Mouse (Mus musculus): ENCODE data around the gene Nfat5. TPM values are rescaled to one million over a fixed set of nuclear protein-coding genes. Genes with fewer than 3 reads are reported as not detected.

Gene Nfat5
- polyA plus RNA-seq, 1 experiment from 2014 or later = 4.8 TPM

- Histone ChIP-seq H3K4me2 (replicated peaks; ENCODE audit: low read depth) (no peak overlapping the region), H3K9me3 (ENCODE audit: control insufficient read depth, low read length) (no peaks in the 10 kb centered on the region), H3K27ac (replicated peaks) (no peak overlapping the region), H3K27me3 (ENCODE audit: control insufficient read depth, insufficient read depth, low read length) (no peaks in the 10 kb centered on the region), H3K4me1 (replicated peaks; ENCODE audit: control insufficient read depth, insufficient read depth) (no peaks in the 10 kb centered on the region), H3K4me3 (ENCODE audit: low read depth, low read length) (no peak overlapping the region), H3K9ac (ENCODE audit: low read length) (no peak overlapping the region), H3K36me3 (ENCODE audit: control insufficient read depth, insufficient read depth, low read length) (no peaks in the 10 kb centered on the region)
- DNase-seq (ENCODE audit: low spot score) (no peak), ATAC-seq (ENCODE audit: low FRiP score, low TSS enrichment) (no peak)
- WGBS = 63% methylated on average over 9 of the region's 9 CpGs
- TF ChIP-seq EP300 (optimal IDR thresholded peaks at IDR 0.05) = no peak
- TF ChIP-seq CTCF (IDR thresholded peaks at IDR 0.05; ENCODE audit: low read depth) = no peak
These were observed 24.8 kb upstream of the Nfat5 start for GRCm38 (mm10) chr8:107268501-107268900.

- Histone ChIP-seq H3K9me3 (ENCODE audit: control insufficient read depth, low read length) (no peaks in the 10 kb centered on the region), H3K9ac (ENCODE audit: low read length) (no peak overlapping the region), H3K4me3 (ENCODE audit: low read depth, low read length) (no peak overlapping the region), H3K27me3 (ENCODE audit: control insufficient read depth, insufficient read depth, low read length) (no peaks in the 10 kb centered on the region), H3K4me2 (replicated peaks; ENCODE audit: low read depth) (no peak overlapping the region), H3K36me3 (ENCODE audit: control insufficient read depth, insufficient read depth, low read length) (no peaks in the 10 kb centered on the region), H3K4me1 (replicated peaks; ENCODE audit: control insufficient read depth, insufficient read depth) (no peaks in the 10 kb centered on the region), H3K27ac (replicated peaks) (no peak overlapping the region)
- no peak for TF ChIP-seq CTCF (IDR thresholded peaks at IDR 0.05; ENCODE audit: low read depth)
- no peak for TF ChIP-seq EP300 (optimal IDR thresholded peaks at IDR 0.05)
- no peak for ATAC-seq (ENCODE audit: low FRiP score, low TSS enrichment)
- no peak for DNase-seq (ENCODE audit: low spot score)
These were observed 24.1 kb upstream of the Nfat5 start for GRCm38 (mm10) chr8:107269191-107269590.

- H3K9me3 ChIP-seq (ENCODE audit: control insufficient read depth, low read length) = no peaks in the 10 kb centered on the region
- WGBS = 58% methylated on average over 3 of the region's 3 CpGs
- H3K36me3 ChIP-seq (ENCODE audit: control insufficient read depth, insufficient read depth, low read length) = no peaks in the 10 kb centered on the region
- no peak overlapping the region for H3K4me2 ChIP-seq (replicated peaks; ENCODE audit: low read depth)
- H3K27ac ChIP-seq (replicated peaks) = no peak overlapping the region
- no peaks in the 10 kb centered on the region for H3K4me1 ChIP-seq (replicated peaks; ENCODE audit: control insufficient read depth, insufficient read depth)
- no peak for ATAC-seq (ENCODE audit: low FRiP score, low TSS enrichment)
- no peaks in the 10 kb centered on the region for H3K27me3 ChIP-seq (ENCODE audit: control insufficient read depth, insufficient read depth, low read length)
- no peak for TF ChIP-seq CTCF (IDR thresholded peaks at IDR 0.05; ENCODE audit: low read depth)
- TF ChIP-seq EP300 (optimal IDR thresholded peaks at IDR 0.05) = no peak
- H3K4me3 ChIP-seq (ENCODE audit: low read depth, low read length) = no peak overlapping the region
- no peak overlapping the region for H3K9ac ChIP-seq (ENCODE audit: low read length)
- DNase-seq (ENCODE audit: low spot score) = no peak
These were observed 23.6 kb upstream of the Nfat5 start for GRCm38 (mm10) chr8:107269617-107270139.

GRCm38 (mm10) chr8:107270287-107270686 is 23.0 kb upstream of the Nfat5 start:
- ATAC-seq (ENCODE audit: low FRiP score, low TSS enrichment) = no peak
- DNase-seq (ENCODE audit: low spot score) = no peak
- no peak overlapping the region for H3K4me3 ChIP-seq (ENCODE audit: low read depth, low read length)
- no peak overlapping the region for H3K27ac ChIP-seq (replicated peaks)
- TF ChIP-seq EP300 (optimal IDR thresholded peaks at IDR 0.05) = no peak
- TF ChIP-seq CTCF (IDR thresholded peaks at IDR 0.05; ENCODE audit: low read depth) = no peak
- no peaks in the 10 kb centered on the region for H3K27me3 ChIP-seq (ENCODE audit: control insufficient read depth, insufficient read depth, low read length)
- WGBS = 44% methylated on average over 4 of the region's 4 CpGs
- no peaks in the 10 kb centered on the region for H3K36me3 ChIP-seq (ENCODE audit: control insufficient read depth, insufficient read depth, low read length)
- H3K9me3 ChIP-seq (ENCODE audit: control insufficient read depth, low read length) = no peaks in the 10 kb centered on the region
- no peak overlapping the region for H3K4me2 ChIP-seq (replicated peaks; ENCODE audit: low read depth)
- H3K4me1 ChIP-seq (replicated peaks; ENCODE audit: control insufficient read depth, insufficient read depth) = no peaks in the 10 kb centered on the region
- no peak overlapping the region for H3K9ac ChIP-seq (ENCODE audit: low read length)

- TF ChIP-seq CTCF (IDR thresholded peaks at IDR 0.05; ENCODE audit: low read depth) = no peak
- no peak for TF ChIP-seq EP300 (optimal IDR thresholded peaks at IDR 0.05)
- H3K9ac ChIP-seq (ENCODE audit: low read length) = no peak overlapping the region
- H3K4me1 ChIP-seq (replicated peaks; ENCODE audit: control insufficient read depth, insufficient read depth) = no peaks in the 10 kb centered on the region
- H3K9me3 ChIP-seq (ENCODE audit: control insufficient read depth, low read length) = no peaks in the 10 kb centered on the region
- H3K27ac ChIP-seq (replicated peaks) = no peak overlapping the region
- H3K4me3 ChIP-seq (ENCODE audit: low read depth, low read length) = no peak overlapping the region
- H3K27me3 ChIP-seq (ENCODE audit: control insufficient read depth, insufficient read depth, low read length) = no peaks in the 10 kb centered on the region
- DNase-seq (ENCODE audit: low spot score) (no peak), ATAC-seq (ENCODE audit: low FRiP score, low TSS enrichment) (no peak)
- no peak overlapping the region for H3K4me2 ChIP-seq (replicated peaks; ENCODE audit: low read depth)
- no peaks in the 10 kb centered on the region for H3K36me3 ChIP-seq (ENCODE audit: control insufficient read depth, insufficient read depth, low read length)
- 67% methylated on average over 11 of the region's 11 CpGs for WGBS
These were observed 22.5 kb upstream of the Nfat5 start for GRCm38 (mm10) chr8:107270751-107271150.

- Histone ChIP-seq H3K9me3 (ENCODE audit: control insufficient read depth, low read length) (no peaks in the 10 kb centered on the region), H3K36me3 (ENCODE audit: control insufficient read depth, insufficient read depth, low read length) (no peaks in the 10 kb centered on the region), H3K4me1 (replicated peaks; ENCODE audit: control insufficient read depth, insufficient read depth) (no peaks in the 10 kb centered on the region), H3K9ac (ENCODE audit: low read length) (no peak overlapping the region), H3K4me2 (replicated peaks; ENCODE audit: low read depth) (no peak overlapping the region), H3K4me3 (ENCODE audit: low read depth, low read length) (no peak overlapping the region), H3K27me3 (ENCODE audit: control insufficient read depth, insufficient read depth, low read length) (no peaks in the 10 kb centered on the region), H3K27ac (replicated peaks) (no peak overlapping the region)
- ATAC-seq (ENCODE audit: low FRiP score, low TSS enrichment) (no peak), DNase-seq (ENCODE audit: low spot score) (no peak)
- WGBS = 41% methylated on average over 5 of the region's 5 CpGs
- no peak for TF ChIP-seq EP300 (optimal IDR thresholded peaks at IDR 0.05)
- TF ChIP-seq CTCF (IDR thresholded peaks at IDR 0.05; ENCODE audit: low read depth) = no peak
These were observed 15.9 kb upstream of the Nfat5 start for GRCm38 (mm10) chr8:107277323-107277883.

Data from stomach, postnatal 0 days (tissue).